Mouse (Mus musculus): Measurements from ENCODE around the gene Ing2.

- no peak for TF ChIP-seq CTCF (IDR thresholded peaks at IDR 0.05; ENCODE audit: extremely low read depth, insufficient read depth, insufficient read length, insufficient replicate concordance)
- no peak for TF ChIP-seq POLR2A (IDR thresholded peaks at IDR 0.05; ENCODE audit: low read depth, low read length)
Observed at GRCm38 (mm10) chr8:47713171-47713663, 37.9 kb upstream of the Ing2 start.
